ENCODE assay signal across 16 mouse cellular contexts in genomic region chr1:179931247-179931646, GRCm38 (mm10). TPM values are rescaled to one million over a fixed set of nuclear protein-coding genes. Genes with fewer than 3 reads are reported as not detected.
DNase-seq lines count a peak whose midpoint lies in the region; ATAC-seq and TF ChIP-seq lines count a peak whose summit lies in the region.
"Had no signal": no experiment of that assay in that cellular context is flagged by ENCODE, and none has a peak within 500 bp of the region (broad histone marks: within the 10 kb centered on the region; RNA-seq: fewer than 3 reads in every experiment).

No protein-coding gene starts in this region.

- no peaks in the 10 kb centered on the region for H3K9me3 ChIP-seq in embryonic facial prominence, embryonic 15.5 days (replicated peaks)
- H3K9me3 ChIP-seq: kidney, embryonic 15.5 days; midbrain, embryonic 12.5 days had no signal

- no peak overlapping the region for H3K9ac ChIP-seq in embryonic facial prominence, embryonic 15.5 days
- H3K9ac ChIP-seq: kidney, embryonic 15.5 days; liver, embryonic 14.5 days; midbrain, embryonic 12.5 days had no signal

- ATAC-seq in embryonic facial prominence, embryonic 15.5 days (ENCODE audit: insufficient number of reproducible peaks, low FRiP score, low TSS enrichment, low read depth) = peak; percentile 51
- ATAC-seq: Patski had no signal

- H3K4me3 ChIP-seq in embryonic facial prominence, embryonic 15.5 days (replicated peaks) = no peak overlapping the region
- H3K4me3 ChIP-seq: heart, adult 2 months; kidney, embryonic 15.5 days; midbrain, embryonic 12.5 days had no signal

- no peaks in the 10 kb centered on the region for H3K27me3 ChIP-seq in embryonic facial prominence, embryonic 15.5 days
- H3K27me3 ChIP-seq: CH12.LX; kidney, embryonic 15.5 days; midbrain, embryonic 12.5 days; Patski had no signal

- no peak overlapping the region for H3K4me2 ChIP-seq in embryonic facial prominence, embryonic 15.5 days (replicated peaks)
- H3K4me2 ChIP-seq: kidney, embryonic 15.5 days; midbrain, embryonic 12.5 days had no signal

- H3K27ac ChIP-seq in embryonic facial prominence, embryonic 15.5 days (replicated peaks) = no peak overlapping the region
- H3K27ac ChIP-seq: heart, adult 2 months; kidney, embryonic 15.5 days; liver, embryonic 14.5 days; midbrain, embryonic 12.5 days had no signal

- TF ChIP-seq POLR2A in brain, embryonic 14.5 days (IDR thresholded peaks at IDR 0.05; ENCODE audit: borderline replicate concordance, extremely low read depth, insufficient read depth, insufficient read length, poor library complexity, severe bottlenecking) = no peak

- TF ChIP-seq CTCF in brain, embryonic 14.5 days (IDR thresholded peaks at IDR 0.05; ENCODE audit: borderline replicate concordance, extremely low read depth, insufficient read depth, insufficient read length) = no peak

- WGBS in embryonic facial prominence, embryonic 15.5 days = 47% methylated on average over 3 of the region's 3 CpGs

- no peaks in the 10 kb centered on the region for H3K36me3 ChIP-seq in embryonic facial prominence, embryonic 15.5 days
- H3K36me3 ChIP-seq: kidney, embryonic 15.5 days; midbrain, embryonic 12.5 days had no signal

- peak; percentile 77 for DNase-seq in heart, adult 11 months
- DNase-seq in heart, postnatal 36 days = no peak
- peak; percentile 9 for DNase-seq in left cerebral cortex, postnatal 4 days
- DNase-seq in left cerebral cortex, postnatal 14 days (ENCODE audit: low spot score in 2 of 2) = no peak
- DNase-seq in brain, embryonic 14.5 days (ENCODE audit: low read depth) = peak; percentile 41
- no peak for DNase-seq in kidney, adult 8-10 months
- DNase-seq: heart, adult 2 months; heart, postnatal 14 days; lung, postnatal 4 days; thymus, postnatal 25 days had no signal

- intact Hi-C loops in heart, postnatal 36 days (cut with DNase I) = no loop called here
- intact Hi-C loops in left cerebral cortex, postnatal 4 days (cut with DNase I) = no loop called here
- intact Hi-C loops in left cerebral cortex, postnatal 14 days (cut with DNase I) = no loop called here

- H3K4me1 ChIP-seq in embryonic facial prominence, embryonic 15.5 days = no peaks in the 10 kb centered on the region
- H3K4me1 ChIP-seq: kidney, embryonic 15.5 days had no signal

RNA-seq across cellular contexts. Expression of gene Cdc42bpa, which starts 29.0 kb away (rescaled TPM):
- total RNA-seq in heart, postnatal 36 days (2021) = 10 to 100 TPM; 41.1 to 43.4 TPM
- total RNA-seq in left cerebral cortex, postnatal 4 days (2021) = 100 to 1,000 TPM; 185 to 187 TPM
- 100 to 1,000 TPM; 211 to 234 TPM for total RNA-seq in left cerebral cortex, postnatal 14 days (2021)
- 42.7 and 60.6 TPM in 2 replicates for polyA plus RNA-seq in brain, embryonic 14.5 days (2012; rRNA removed)
- polyA plus RNA-seq in embryonic facial prominence, embryonic 15.5 days (2015; fragmentation: Nextera tagmentation; extraction: Ambion mirVana) = 16.3 and 17.9 TPM in 2 replicates

Comparison
In these comparisons a context has a peak if more than half of its experiments do, and no peak if none do; other contexts are left out.
1. DNase-seq: peak in heart, adult 11 months (single experiment), left cerebral cortex, postnatal 4 days (single experiment) and brain, embryonic 14.5 days (single experiment); none in heart, postnatal 36 days (0 of 2), left cerebral cortex, postnatal 14 days (0 of 2) and kidney, adult 8-10 months (0 of 2).
2. RNA of gene Cdc42bpa, which starts 29.0 kb away (total RNA-seq): 211 to 234 TPM in left cerebral cortex, postnatal 14 days and 185 to 187 TPM in left cerebral cortex, postnatal 4 days; 41.1 to 43.4 TPM in heart, postnatal 36 days; every median in the first group is over 4 times any median in the second.